Mouse (Mus musculus): ENCODE results near the gene Ppp1ca. TPM values are rescaled to one million over a fixed set of nuclear protein-coding genes. Genes with fewer than 3 reads are reported as not detected.

The Ppp1ca gene
- polyA plus RNA-seq, 1 experiment, result 373 TPM

DNA sequence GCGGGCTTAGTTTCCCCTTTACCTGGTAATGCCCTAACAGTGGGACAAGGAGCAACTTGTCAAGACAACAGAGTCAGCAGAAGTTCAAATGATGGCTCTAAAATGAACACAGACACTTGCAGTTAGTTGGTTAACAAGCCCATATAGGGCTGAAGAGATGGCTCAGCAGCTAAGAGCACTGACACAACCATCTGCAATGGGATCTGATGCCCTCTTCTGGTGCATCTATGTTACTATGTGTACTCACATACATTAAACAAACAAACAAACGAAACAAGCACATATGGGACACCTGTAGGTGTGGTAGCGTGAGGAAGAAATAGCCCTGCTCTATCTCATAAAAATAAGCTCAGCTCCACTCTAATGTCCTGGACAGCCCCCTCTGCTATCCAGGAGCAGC lies 50.6 kb downstream of the Ppp1ca start:
- H3K4me3 ChIP-seq (replicated peaks; ENCODE audit: extremely low read depth, low read depth, low read length), result no peak overlapping the region
- H3K4me1 ChIP-seq (ENCODE audit: control insufficient read depth, insufficient read depth, low read length), result no peaks in the 10 kb centered on the region
- WGBS, result 64% methylated on average over 3 of the region's 3 CpGs
- no peak for DNase-seq
- TF ChIP-seq CTCF (IDR thresholded peaks at IDR 0.05; ENCODE audit: insufficient read depth, low read length), result no peak
- no peak for TF ChIP-seq POLR2A (IDR thresholded peaks at IDR 0.05; ENCODE audit: borderline replicate concordance, extremely low read depth, low read depth, low read length)

DNA sequence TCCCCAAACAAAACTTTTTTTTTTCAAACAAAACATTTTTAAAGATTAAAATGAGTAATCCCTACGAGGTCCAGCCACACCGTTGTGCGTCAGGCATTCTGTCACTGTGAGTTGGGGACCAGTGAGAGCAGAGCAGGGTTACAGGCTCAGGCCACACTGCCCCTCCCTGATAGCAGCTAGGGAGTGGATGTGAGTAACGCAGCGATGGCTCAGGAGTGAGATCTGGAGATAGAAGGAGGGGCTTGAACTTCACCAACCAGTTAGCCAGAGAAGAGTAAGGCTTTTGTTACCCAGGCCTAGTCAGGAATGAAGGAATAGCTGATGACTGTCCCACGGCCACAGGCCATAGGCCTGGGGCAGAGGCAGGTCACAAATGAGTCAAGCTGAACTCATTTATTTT lies 52.9 kb downstream of the Ppp1ca start:
- Histone ChIP-seq H3K4me1 (ENCODE audit: control insufficient read depth, insufficient read depth, low read length) (no peaks in the 10 kb centered on the region), H3K4me3 (replicated peaks; ENCODE audit: extremely low read depth, low read depth, low read length) (no peak overlapping the region)
- no peak for DNase-seq
- TF ChIP-seq CTCF (IDR thresholded peaks at IDR 0.05; ENCODE audit: insufficient read depth, low read length), result no peak
- TF ChIP-seq POLR2A (IDR thresholded peaks at IDR 0.05; ENCODE audit: borderline replicate concordance, extremely low read depth, low read depth, low read length), result no peak
- WGBS, result 80% methylated on average over 6 of the region's 6 CpGs

Other genes starting within 250 kb of the Ppp1ca start
- gene Aldh3b3, start 233.4 kb upstream of the Ppp1ca start, polyA plus RNA-seq (2012; rRNA removed), result 0.08 and 0.21 TPM in 2 replicates
- 2.0 and 21.7 TPM in 2 replicates for gene Aldh3b2, start 219.7 kb upstream of the Ppp1ca start, polyA plus RNA-seq (2012; rRNA removed)
- 27.7 and 29.8 TPM in 2 replicates for gene Acy3, start 205.5 kb upstream of the Ppp1ca start, polyA plus RNA-seq (2012; rRNA removed)
- 0.06 TPM in 1 of 2 replicates, not detected in the other for gene Tbx10, start 199.3 kb upstream of the Ppp1ca start, polyA plus RNA-seq (2012; rRNA removed)
- gene Nudt8, start 191.5 kb upstream of the Ppp1ca start, polyA plus RNA-seq (2012; rRNA removed), result 7.6 and 13.3 TPM in 2 replicates
- 1.7 and 1.8 TPM in 2 replicates for gene Gm49405, start 191.4 kb upstream of the Ppp1ca start, polyA plus RNA-seq (2012; rRNA removed)
- 12.6 and 18.0 TPM in 2 replicates for gene Doc2g, start 188.8 kb upstream of the Ppp1ca start, polyA plus RNA-seq (2012; rRNA removed)
- 99.4 and 127 TPM in 2 replicates for gene Ndufv1, start 179.3 kb upstream of the Ppp1ca start, polyA plus RNA-seq (2012; rRNA removed)
- gene Gstp1, start 154.1 kb upstream of the Ppp1ca start, polyA plus RNA-seq (2012; rRNA removed), result 480 and 656 TPM in 2 replicates
- 47.4 and 87.8 TPM in 2 replicates for gene Gstp2, start 146.0 kb upstream of the Ppp1ca start, polyA plus RNA-seq (2012; rRNA removed)
- 14.4 and 15.9 TPM in 2 replicates for gene Gstp3, start 132.5 kb upstream of the Ppp1ca start, polyA plus RNA-seq (2012; rRNA removed)
- 0.86 and 0.91 TPM in 2 replicates for gene Cabp2, start 110.5 kb upstream of the Ppp1ca start, polyA plus RNA-seq (2012; rRNA removed)
- gene Cdk2ap2, start 94.9 kb upstream of the Ppp1ca start, polyA plus RNA-seq (2012; rRNA removed), result 200 and 245 TPM in 2 replicates
- 152 and 163 TPM in 2 replicates for gene Pitpnm1, start 92.1 kb upstream of the Ppp1ca start, polyA plus RNA-seq (2012; rRNA removed)
- gene Aip, start 66.2 kb upstream of the Ppp1ca start, polyA plus RNA-seq (2012; rRNA removed), result 108 and 123 TPM in 2 replicates
- gene Gpr152, start 52.3 kb upstream of the Ppp1ca start, polyA plus RNA-seq (2012; rRNA removed), result 0.05 and 0.08 TPM in 2 replicates
- gene Cabp4, start 48.0 kb upstream of the Ppp1ca start, polyA plus RNA-seq (2012; rRNA removed), result 0.08 TPM in 1 of 2 replicates, not detected in the other
- 260 and 262 TPM in 2 replicates for gene Coro1b, start 43.4 kb upstream of the Ppp1ca start, polyA plus RNA-seq (2012; rRNA removed)
- gene Ptprcap, start 38.5 kb upstream of the Ppp1ca start, polyA plus RNA-seq (2012; rRNA removed), result 55.0 and 75.4 TPM in 2 replicates
- gene Rps6kb2, start 28.7 kb upstream of the Ppp1ca start, polyA plus RNA-seq (2012; rRNA removed), result 35.2 and 51.2 TPM in 2 replicates
- 7.9 and 14.4 TPM in 2 replicates for gene Carns1, start 16.6 kb upstream of the Ppp1ca start, polyA plus RNA-seq (2012; rRNA removed)
- 23.6 and 24.2 TPM in 2 replicates for gene Tbc1d10c, start 781 bp upstream of the Ppp1ca start, polyA plus RNA-seq (2012; rRNA removed)
- gene Rad9a, start 9.6 kb downstream of the Ppp1ca start, polyA plus RNA-seq (2012; rRNA removed), result 32.3 and 36.9 TPM in 2 replicates
- 34.0 and 42.0 TPM in 2 replicates for gene Clcf1, start 22.2 kb downstream of the Ppp1ca start, polyA plus RNA-seq (2012; rRNA removed)
- gene AC109138.7, start 22.3 kb downstream of the Ppp1ca start, polyA plus RNA-seq (2012; rRNA removed), result not detected in 2 replicates
- 110 and 112 TPM in 2 replicates for gene Pold4, start 39.8 kb downstream of the Ppp1ca start, polyA plus RNA-seq (2012; rRNA removed)
- gene Ssh3, start 77.1 kb downstream of the Ppp1ca start, polyA plus RNA-seq (2012; rRNA removed), result 82.3 and 98.0 TPM in 2 replicates
- gene Ankrd13d, start 91.1 kb downstream of the Ppp1ca start, polyA plus RNA-seq (2012; rRNA removed), result 7.3 and 8.4 TPM in 2 replicates
- gene Grk2, start 114.2 kb downstream of the Ppp1ca start, polyA plus RNA-seq (2012; rRNA removed), result 110 and 120 TPM in 2 replicates
- 71.0 and 80.8 TPM in 2 replicates for gene Kdm2a, start 206.2 kb downstream of the Ppp1ca start, polyA plus RNA-seq (2012; rRNA removed)
- gene Rhod, start 247.4 kb downstream of the Ppp1ca start, polyA plus RNA-seq (2012; rRNA removed), result 11.4 and 17.5 TPM in 2 replicates